Mouse (Mus musculus) heart, embryonic 13.5 days (tissue): ENCODE data around the gene Pakap. TPM values are rescaled to one million over a fixed set of nuclear protein-coding genes. Genes with fewer than 3 reads are reported as not detected.

Experiments
- ATAC-seq: fragments of 200-750 bp; cut with Nextera tagmentation; 2 replicates; pipeline ENCODE4 v1.8.0; 2017; ENCODE audit warnings: moderate TSS enrichment; ENCODE audit not compliant: insufficient number of reproducible peaks, low FRiP score, low TSS enrichment; ENCODE audit errors: extremely low read depth
- H3K27ac ChIP-seq: fragments of 300-500 bp; sonication (generic); replicated peaks from 2 replicates; pipeline ENCODE4 v1.5.1; 2015; ENCODE audit warnings: moderate library complexity, mild to moderate bottlenecking, inconsistent platforms
- H3K27me3 ChIP-seq: fragments of 300-500 bp; sonication (generic); replicated peaks from 2 replicates; pipeline ENCODE4 v1.6.1; 2015; ENCODE audit warnings: mild to moderate bottlenecking, inconsistent platforms
- H3K36me3 ChIP-seq: fragments of 300-500 bp; sonication (generic); 2 replicates; pipeline ENCODE4 v1.6.1; 2015; ENCODE audit warnings: mild to moderate bottlenecking, inconsistent platforms
- H3K4me1 ChIP-seq: fragments of 300-500 bp; sonication (generic); 2 replicates; pipeline ENCODE4 v1.6.1; 2015; ENCODE audit warnings: inconsistent platforms
- H3K4me2 ChIP-seq: fragments of 300-500 bp; sonication (generic); 2 replicates; pipeline ENCODE4 v1.6.1; 2015; ENCODE audit warnings: inconsistent platforms, mild to moderate bottlenecking, moderate library complexity
- H3K4me3 ChIP-seq: fragments of 300-500 bp; sonication (generic); 2 replicates; pipeline ENCODE4 v1.5.1; 2015; ENCODE audit warnings: moderate library complexity, mild to moderate bottlenecking, inconsistent platforms
- H3K9ac ChIP-seq: fragments of 300-500 bp; sonication (generic); 2 replicates; pipeline ENCODE4 v1.6.1; 2015; ENCODE audit warnings: inconsistent platforms, mild to moderate bottlenecking, moderate library complexity
- H3K9me3 ChIP-seq: fragments of 300-500 bp; sonication (generic); 2 replicates; pipeline ENCODE4 v1.6.1; 2016; ENCODE audit warnings: inconsistent platforms
- WGBS: fragments of 180-500 bp; shearing (Covaris S2); methylation state at CpG from one replicate; pipeline ENCODE4 v1.1.7; 2015; ENCODE audit warnings: mixed read lengths; 5-methylcytosine and 5-hydroxymethylcytosine counted together
- polyA plus RNA-seq: library from polyadenylated mRNA; unstranded; fragments of >200 nt; fragmentation: Nextera tagmentation; extraction: Ambion mirVana; gene quantifications from 2 replicates; pipeline ENCODE4 v1.2.1, GENCODE M21; 2015

Pakap gene
- polyA plus RNA-seq, 1 experiment from 2014 or later, result 49.3 TPM

- Histone ChIP-seq H3K4me3 (no peak overlapping the region), H3K9me3 (no peaks in the 10 kb centered on the region), H3K27ac (no peak overlapping the region), H3K4me1 (peaks cover 55% of the 10 kb centered on the region), H3K4me2 (no peak overlapping the region), H3K9ac (no peak overlapping the region), H3K36me3 (peaks cover 32% of the 10 kb centered on the region), H3K27me3 (no peaks in the 10 kb centered on the region)
- 74% methylated on average over 12 of the region's 12 CpGs for WGBS
- ATAC-seq, result no peak
Observed at GRCm38 (mm10) chr4:57677916-57678315, 109.9 kb downstream of the Pakap start.

GRCm38 (mm10) chr4:57678991-57679457 is 111.0 kb downstream of the Pakap start:
- 65% methylated on average over 9 of the region's 9 CpGs for WGBS
- H3K4me1 ChIP-seq, result peaks cover 55% of the 10 kb centered on the region

GRCm38 (mm10) chr4:57680186-57680585 is 112.2 kb downstream of the Pakap start:
- peaks cover 55% of the 10 kb centered on the region for H3K4me1 ChIP-seq
- 83% methylated on average over 12 of the region's 12 CpGs for WGBS
- H3K4me2 ChIP-seq, result no peak overlapping the region
- no peak overlapping the region for H3K4me3 ChIP-seq
- H3K36me3 ChIP-seq, result peaks cover 39% of the 10 kb centered on the region
- no peak overlapping the region for H3K9ac ChIP-seq
- no peak for ATAC-seq
- H3K27ac ChIP-seq, result no peak overlapping the region
- H3K9me3 ChIP-seq, result no peaks in the 10 kb centered on the region
- no peaks in the 10 kb centered on the region for H3K27me3 ChIP-seq

More at GRCm38 (mm10) chr4:57678991-57679457, 111.0 kb downstream of the Pakap start:
- Histone ChIP-seq H3K36me3 (peaks cover 39% of the 10 kb centered on the region), H3K27ac (no peak overlapping the region), H3K4me2 (no peak overlapping the region), H3K9me3 (no peaks in the 10 kb centered on the region), H3K9ac (no peak overlapping the region), H3K4me3 (no peak overlapping the region), H3K27me3 (no peaks in the 10 kb centered on the region)
- ATAC-seq, result no peak

GRCm38 (mm10) chr4:57681511-57681910 is 113.5 kb downstream of the Pakap start:
- H3K4me2 ChIP-seq, result no peak overlapping the region
- no peak for ATAC-seq
- H3K9me3 ChIP-seq, result no peaks in the 10 kb centered on the region
- WGBS, result 54% methylated on average over 12 of the region's 12 CpGs
- H3K27me3 ChIP-seq, result no peaks in the 10 kb centered on the region
- no peak overlapping the region for H3K9ac ChIP-seq
- no peak overlapping the region for H3K27ac ChIP-seq
- no peak overlapping the region for H3K4me3 ChIP-seq
- H3K36me3 ChIP-seq, result peaks cover 35% of the 10 kb centered on the region
- peaks cover 50% of the 10 kb centered on the region for H3K4me1 ChIP-seq

- no peak for ATAC-seq
- Histone ChIP-seq H3K27ac (peak overlapping the region; percentile 48; the same call in 1 of the 2 replicates), H3K4me2 (no peak overlapping the region), H3K4me3 (no peak overlapping the region), H3K36me3 (peaks cover 37% of the 10 kb centered on the region), H3K4me1 (peaks cover 56% of the 10 kb centered on the region), H3K9me3 (no peaks in the 10 kb centered on the region), H3K9ac (no peak overlapping the region), H3K27me3 (no peaks in the 10 kb centered on the region)
- WGBS, result 75% methylated on average over 2 of the region's 2 CpGs
Observed at GRCm38 (mm10) chr4:57682341-57682740, 114.4 kb downstream of the Pakap start.

GRCm38 (mm10) chr4:57682944-57683343 is 115.0 kb downstream of the Pakap start:
- H3K27me3 ChIP-seq, result no peaks in the 10 kb centered on the region
- H3K9me3 ChIP-seq, result no peaks in the 10 kb centered on the region
- peak overlapping the region; percentile 48; the same call in 1 of the 2 replicates for H3K27ac ChIP-seq
- WGBS, result 67% methylated on average over 11 of the region's 11 CpGs
- H3K4me2 ChIP-seq, result no peak overlapping the region
- peaks cover 56% of the 10 kb centered on the region for H3K4me1 ChIP-seq
- peaks cover 40% of the 10 kb centered on the region for H3K36me3 ChIP-seq
- H3K4me3 ChIP-seq, result no peak overlapping the region
- no peak for ATAC-seq
- H3K9ac ChIP-seq, result no peak overlapping the region

GRCm38 (mm10) chr4:57684676-57685215 is 116.8 kb downstream of the Pakap start:
- Histone ChIP-seq H3K27me3 (no peaks in the 10 kb centered on the region), H3K27ac (peak overlapping the region; percentile 48), H3K4me1 (peaks cover 50% of the 10 kb centered on the region), H3K9me3 (no peaks in the 10 kb centered on the region), H3K36me3 (peaks cover 42% of the 10 kb centered on the region), H3K4me3 (no peak overlapping the region), H3K9ac (no peak overlapping the region), H3K4me2 (no peak overlapping the region)
- ATAC-seq, result no peak
- WGBS, result 50% methylated on average over 12 of the region's 12 CpGs

- Histone ChIP-seq H3K4me3 (no peak overlapping the region), H3K9me3 (no peaks in the 10 kb centered on the region), H3K9ac (no peak overlapping the region), H3K36me3 (peaks cover 53% of the 10 kb centered on the region), H3K4me2 (no peak overlapping the region), H3K4me1 (peaks cover 45% of the 10 kb centered on the region), H3K27ac (no peak overlapping the region), H3K27me3 (no peaks in the 10 kb centered on the region)
- no peak for ATAC-seq
- WGBS, result 61% methylated on average over 3 of the region's 3 CpGs
Observed at GRCm38 (mm10) chr4:57686736-57687135, 118.8 kb downstream of the Pakap start.

- Histone ChIP-seq H3K4me2 (no peak overlapping the region), H3K27me3 (no peaks in the 10 kb centered on the region), H3K9ac (no peak overlapping the region), H3K36me3 (peaks cover 59% of the 10 kb centered on the region), H3K9me3 (no peaks in the 10 kb centered on the region), H3K27ac (no peak overlapping the region), H3K4me1 (peaks cover 36% of the 10 kb centered on the region), H3K4me3 (no peak overlapping the region)
- 63% methylated on average over 3 of the region's 3 CpGs for WGBS
- no peak for ATAC-seq
Observed at GRCm38 (mm10) chr4:57687583-57687982, 119.6 kb downstream of the Pakap start.

GRCm38 (mm10) chr4:57688131-57688530 is 120.2 kb downstream of the Pakap start:
- 67% methylated on average over 9 of the region's 9 CpGs for WGBS
- Histone ChIP-seq H3K27ac (no peak overlapping the region), H3K4me1 (peaks cover 31% of the 10 kb centered on the region), H3K9me3 (no peaks in the 10 kb centered on the region), H3K4me2 (no peak overlapping the region), H3K9ac (no peak overlapping the region), H3K27me3 (no peaks in the 10 kb centered on the region), H3K36me3 (peaks cover 64% of the 10 kb centered on the region), H3K4me3 (no peak overlapping the region)
- ATAC-seq, result no peak

GRCm38 (mm10) chr4:57690001-57690400 is 122.0 kb downstream of the Pakap start:
- H3K36me3 ChIP-seq, result peaks cover 75% of the 10 kb centered on the region
- H3K27ac ChIP-seq, result no peak overlapping the region
- no peak overlapping the region for H3K4me3 ChIP-seq
- H3K9me3 ChIP-seq, result no peaks in the 10 kb centered on the region
- H3K27me3 ChIP-seq, result no peaks in the 10 kb centered on the region
- no peak for ATAC-seq
- H3K4me1 ChIP-seq, result peaks cover 16% of the 10 kb centered on the region
- 67% methylated on average over 6 of the region's 6 CpGs for WGBS
- no peak overlapping the region for H3K4me2 ChIP-seq
- H3K9ac ChIP-seq, result no peak overlapping the region

- Histone ChIP-seq H3K4me3 (no peak overlapping the region), H3K27ac (no peak overlapping the region), H3K36me3 (peaks cover 81% of the 10 kb centered on the region), H3K9ac (no peak overlapping the region), H3K4me2 (no peak overlapping the region), H3K9me3 (no peaks in the 10 kb centered on the region), H3K27me3 (no peaks in the 10 kb centered on the region), H3K4me1 (peaks cover 12% of the 10 kb centered on the region)
- 67% methylated on average over 1 of the region's 1 CpGs for WGBS
- ATAC-seq, result no peak
Observed at GRCm38 (mm10) chr4:57690805-57691204, 122.8 kb downstream of the Pakap start.
